Mouse (Mus musculus) stomach, embryonic 15.5 days (tissue): ENCODE measurements around the gene Rac3. TPM values are rescaled to one million over a fixed set of nuclear protein-coding genes. Genes with fewer than 3 reads are reported as not detected.
A peak's percentile ranks its signal among the peaks of the same experiment; 100 is the strongest.

Experiments
- ATAC-seq: fragments of 200-750 bp; cut with Nextera tagmentation; 2 replicates; pipeline ENCODE4 v1.8.0; 2017; ENCODE audit warnings: low read depth, moderate number of reproducible peaks, moderate TSS enrichment; ENCODE audit not compliant: insufficient read depth, low FRiP score
- H3K27ac ChIP-seq: fragments of 300-500 bp; sonication (generic); 2 replicates; pipeline ENCODE4 v1.5.1; 2015; ENCODE audit warnings: mild to moderate bottlenecking, inconsistent platforms
- H3K27me3 ChIP-seq: fragments of 300-500 bp; sonication (generic); replicated peaks from 2 replicates; pipeline ENCODE4 v1.6.1; 2015; ENCODE audit warnings: inconsistent platforms
- H3K36me3 ChIP-seq: fragments of 300-500 bp; sonication (generic); 2 replicates; pipeline ENCODE4 v1.6.1; 2015; ENCODE audit warnings: inconsistent platforms
- H3K4me1 ChIP-seq: fragments of 300-500 bp; sonication (generic); 2 replicates; pipeline ENCODE4 v1.6.1; 2015; ENCODE audit warnings: inconsistent platforms
- H3K4me2 ChIP-seq: fragments of 300-500 bp; sonication (generic); 2 replicates; pipeline ENCODE4 v1.6.1; 2015; ENCODE audit warnings: mild to moderate bottlenecking, inconsistent platforms
- H3K4me3 ChIP-seq: fragments of 300-500 bp; sonication (generic); replicated peaks from 2 replicates; pipeline ENCODE4 v1.5.1; 2015; ENCODE audit warnings: inconsistent platforms
- H3K9ac ChIP-seq: fragments of 300-500 bp; sonication (generic); 2 replicates; pipeline ENCODE4 v1.6.1; 2015; ENCODE audit warnings: inconsistent platforms
- H3K9me3 ChIP-seq: fragments of 300-500 bp; sonication (generic); 2 replicates; pipeline ENCODE4 v1.6.1; 2016; ENCODE audit warnings: inconsistent platforms
- WGBS: fragments of 180-500 bp; shearing (Covaris S2); methylation state at CpG from one replicate; pipeline ENCODE4 v1.1.7; 2015; 5-methylcytosine and 5-hydroxymethylcytosine counted together
- polyA plus RNA-seq: library from polyadenylated mRNA; unstranded; fragments of >200 nt; fragmentation: Nextera tagmentation; extraction: Ambion mirVana; gene quantifications from 2 replicates; pipeline ENCODE4 v1.2.1, GENCODE M21; 2015

Gene Rac3
- polyA plus RNA-seq, 1 experiment from 2014 or later: 39.4 TPM

- Histone ChIP-seq H3K27ac (peak overlapping the region; percentile 81), H3K4me2 (no peak overlapping the region; the same call in 1 of the 2 replicates), H3K4me3 (no peak overlapping the region), H3K27me3 (no peaks in the 10 kb centered on the region), H3K4me1 (peaks cover 12% of the 10 kb centered on the region; the same call in 1 of the 2 replicates), H3K9me3 (no peaks in the 10 kb centered on the region), H3K9ac (no peak overlapping the region), H3K36me3 (peaks cover 34% of the 10 kb centered on the region; the same call in 1 of the 2 replicates)
- peak; percentile 63 for ATAC-seq
- 58% methylated on average over 20 of the region's 20 CpGs for WGBS
These were observed 34.5 kb upstream of the Rac3 start for GRCm38 (mm10) chr11:120686650-120687272.

- 83% methylated on average over 3 of the region's 3 CpGs for WGBS
- Histone ChIP-seq H3K4me2 (no peak overlapping the region), H3K9me3 (no peaks in the 10 kb centered on the region), H3K27me3 (no peaks in the 10 kb centered on the region), H3K4me3 (no peak overlapping the region), H3K36me3 (peaks cover 26% of the 10 kb centered on the region; the same call in 1 of the 2 replicates), H3K9ac (no peak overlapping the region), H3K4me1 (peaks cover 12% of the 10 kb centered on the region; the same call in 1 of the 2 replicates), H3K27ac (no peak overlapping the region)
- ATAC-seq: no peak
These were observed 31.9 kb upstream of the Rac3 start for GRCm38 (mm10) chr11:120689365-120689764.

- H3K9me3 ChIP-seq: no peaks in the 10 kb centered on the region
- H3K9ac ChIP-seq: no peak overlapping the region
- H3K4me1 ChIP-seq: peaks cover 7% of the 10 kb centered on the region
- H3K27ac ChIP-seq: no peak overlapping the region
- 92% methylated on average over 4 of the region's 4 CpGs for WGBS
- no peak overlapping the region for H3K4me3 ChIP-seq
- H3K36me3 ChIP-seq: peaks cover 22% of the 10 kb centered on the region; the same call in 1 of the 2 replicates
- ATAC-seq: no peak
- H3K4me2 ChIP-seq: no peak overlapping the region
- H3K27me3 ChIP-seq: no peaks in the 10 kb centered on the region
These were observed 28.7 kb upstream of the Rac3 start for GRCm38 (mm10) chr11:120692471-120693011.

GRCm38 (mm10) chr11:120693461-120693860, 27.8 kb upstream of the Rac3 start:
- no peak for ATAC-seq
- H3K27ac ChIP-seq: no peak overlapping the region
- H3K4me2 ChIP-seq: no peak overlapping the region
- H3K9ac ChIP-seq: no peak overlapping the region
- WGBS: 66% methylated on average over 3 of the region's 3 CpGs
- peaks cover 7% of the 10 kb centered on the region for H3K4me1 ChIP-seq
- H3K36me3 ChIP-seq: 0 out of 2 replicates have a peak, but pooled peaks cover 17% of the 10 kb centered on the region
- no peaks in the 10 kb centered on the region for H3K27me3 ChIP-seq
- H3K9me3 ChIP-seq: no peaks in the 10 kb centered on the region
- H3K4me3 ChIP-seq: no peak overlapping the region

- no peak overlapping the region for H3K4me2 ChIP-seq
- peak; percentile 63; the same call in 1 of the 2 replicates for ATAC-seq
- H3K27me3 ChIP-seq: no peaks in the 10 kb centered on the region
- H3K4me3 ChIP-seq: no peak overlapping the region
- H3K36me3 ChIP-seq: 0 out of 2 replicates have a peak, but pooled peaks cover 6% of the 10 kb centered on the region
- H3K27ac ChIP-seq: peak overlapping the region; percentile 33
- no peaks in the 10 kb centered on the region for H3K9me3 ChIP-seq
- H3K9ac ChIP-seq: no peak overlapping the region
- WGBS: 16% methylated on average over 4 of the region's 4 CpGs
- peaks cover 7% of the 10 kb centered on the region for H3K4me1 ChIP-seq
These were observed 26.1 kb upstream of the Rac3 start for GRCm38 (mm10) chr11:120695184-120695583.

GRCm38 (mm10) chr11:120695641-120696040, 25.6 kb upstream of the Rac3 start:
- Histone ChIP-seq H3K36me3 (0 out of 2 replicates have a peak, but pooled peaks cover 3% of the 10 kb centered on the region), H3K9me3 (no peaks in the 10 kb centered on the region), H3K9ac (no peak overlapping the region), H3K4me1 (peaks cover 7% of the 10 kb centered on the region), H3K27ac (peak overlapping the region; percentile 33), H3K4me2 (no peak overlapping the region), H3K27me3 (no peaks in the 10 kb centered on the region), H3K4me3 (no peak overlapping the region)
- 39% methylated on average over 12 of the region's 12 CpGs for WGBS
- ATAC-seq: peak; percentile 7; the same call in 1 of the 2 replicates

GRCm38 (mm10) chr11:120696568-120696967, 24.7 kb upstream of the Rac3 start:
- Histone ChIP-seq H3K27me3 (no peaks in the 10 kb centered on the region), H3K9me3 (no peaks in the 10 kb centered on the region), H3K4me2 (no peak overlapping the region), H3K36me3 (peaks cover 8% of the 10 kb centered on the region; the same call in 1 of the 2 replicates), H3K4me1 (peaks cover 7% of the 10 kb centered on the region), H3K4me3 (no peak overlapping the region), H3K9ac (no peak overlapping the region), H3K27ac (no peak overlapping the region)
- 92% methylated on average over 6 of the region's 6 CpGs for WGBS
- no peak for ATAC-seq

- ATAC-seq: 0 out of 2 replicates have a peak, but pooled peaks have one; percentile 16
- peak overlapping the region; percentile 44 for H3K27ac ChIP-seq
- WGBS: 55% methylated on average over 10 of the region's 10 CpGs
- no peak overlapping the region for H3K4me2 ChIP-seq
- no peaks in the 10 kb centered on the region for H3K9me3 ChIP-seq
- H3K27me3 ChIP-seq: no peaks in the 10 kb centered on the region
- no peak overlapping the region for H3K4me3 ChIP-seq
- H3K4me1 ChIP-seq: peaks cover 7% of the 10 kb centered on the region
- peaks cover 8% of the 10 kb centered on the region; the same call in 1 of the 2 replicates for H3K36me3 ChIP-seq
- no peak overlapping the region for H3K9ac ChIP-seq
These were observed 23.5 kb upstream of the Rac3 start for GRCm38 (mm10) chr11:120697741-120698140.

GRCm38 (mm10) chr11:120703696-120704454, 17.4 kb upstream of the Rac3 start:
- Histone ChIP-seq H3K9ac (no peak overlapping the region), H3K4me1 (peaks cover 30% of the 10 kb centered on the region), H3K9me3 (no peaks in the 10 kb centered on the region), H3K4me2 (no peak overlapping the region), H3K36me3 (peaks cover 11% of the 10 kb centered on the region; the same call in 1 of the 2 replicates), H3K27ac (no peak overlapping the region), H3K27me3 (no peaks in the 10 kb centered on the region), H3K4me3 (no peak overlapping the region)
- 50% methylated on average over 15 of the region's 15 CpGs for WGBS
- 0 out of 2 replicates have a peak, but pooled peaks have one; percentile 8 for ATAC-seq

GRCm38 (mm10) chr11:120704486-120705325, 16.6 kb upstream of the Rac3 start:
- WGBS: 35% methylated on average over 8 of the region's 8 CpGs
- Histone ChIP-seq H3K9me3 (no peaks in the 10 kb centered on the region), H3K27ac (no peak overlapping the region; the same call in 1 of the 2 replicates), H3K27me3 (no peaks in the 10 kb centered on the region), H3K4me3 (no peak overlapping the region), H3K36me3 (peaks cover 13% of the 10 kb centered on the region; the same call in 1 of the 2 replicates), H3K4me2 (no peak overlapping the region), H3K4me1 (peaks cover 36% of the 10 kb centered on the region), H3K9ac (no peak overlapping the region)
- ATAC-seq: no peak

- Histone ChIP-seq H3K9me3 (no peaks in the 10 kb centered on the region), H3K27ac (no peak overlapping the region), H3K4me1 (peaks cover 36% of the 10 kb centered on the region), H3K9ac (no peak overlapping the region), H3K4me2 (no peak overlapping the region), H3K27me3 (no peaks in the 10 kb centered on the region), H3K36me3 (peaks cover 15% of the 10 kb centered on the region), H3K4me3 (no peak overlapping the region)
- ATAC-seq: 0 out of 2 replicates have a peak, but pooled peaks have one; percentile 24
- 59% methylated on average over 5 of the region's 5 CpGs for WGBS
These were observed 15.2 kb upstream of the Rac3 start for GRCm38 (mm10) chr11:120706120-120706519.
